In the genomic region with DNA sequence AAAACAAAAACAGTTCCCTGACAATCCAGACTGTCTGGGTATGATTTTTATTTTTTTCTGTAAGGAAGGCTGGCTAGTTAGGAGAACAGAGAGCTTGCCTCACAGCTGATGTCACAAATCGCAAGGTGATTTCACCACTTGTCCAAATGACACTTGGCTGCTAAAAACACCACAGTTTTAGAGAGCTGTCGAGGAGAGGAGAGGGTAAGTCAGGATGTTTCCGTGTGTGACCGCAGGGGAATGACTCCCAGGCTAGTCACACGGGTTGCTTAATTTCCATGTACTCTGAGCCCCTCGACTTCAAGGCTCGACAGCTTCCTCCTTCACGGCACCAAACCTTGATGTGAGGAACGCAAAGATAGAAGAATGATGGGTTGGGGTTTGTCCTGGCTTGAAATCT, we compare ENCODE assay signal across 15 mouse cellular contexts. TPM values are rescaled to one million over a fixed set of nuclear protein-coding genes. Genes with fewer than 3 reads are reported as not detected.
DNase-seq lines count a peak whose midpoint lies in the region; ATAC-seq lines count a peak whose summit lies in the region.
"Had no signal": no experiment of that assay in that cellular context is flagged by ENCODE, and none has a peak within 500 bp of the region (broad histone marks: within the 10 kb centered on the region; RNA-seq: fewer than 3 reads in every experiment).

No protein-coding gene starts in this region.

- H3K36me3 ChIP-seq in hindbrain, embryonic 12.5 days, result 0 out of 2 replicates have a peak, but pooled peaks cover 6% of the 10 kb centered on the region
- no peaks in the 10 kb centered on the region for H3K36me3 ChIP-seq in hindbrain, embryonic 11.5 days (ENCODE audit: control insufficient read depth, insufficient read depth, low read length)
- no peaks in the 10 kb centered on the region for H3K36me3 ChIP-seq in embryonic facial prominence, embryonic 13.5 days

- no peak overlapping the region for H3K4me3 ChIP-seq in hindbrain, embryonic 12.5 days
- H3K4me3 ChIP-seq in hindbrain, embryonic 11.5 days (ENCODE audit: low read depth, low read length), result no peak overlapping the region
- H3K4me3 ChIP-seq in embryonic facial prominence, embryonic 13.5 days, result no peak overlapping the region

- H3K4me2 ChIP-seq in hindbrain, embryonic 12.5 days (replicated peaks), result no peak overlapping the region
- no peak overlapping the region for H3K4me2 ChIP-seq in hindbrain, embryonic 11.5 days (replicated peaks; ENCODE audit: low read depth, low read length)
- peak overlapping the region; percentile 21; the same call in 1 of the 2 replicates for H3K4me2 ChIP-seq in embryonic facial prominence, embryonic 13.5 days

- H3K9me3 ChIP-seq in hindbrain, embryonic 12.5 days (replicated peaks), result no peaks in the 10 kb centered on the region
- H3K9me3 ChIP-seq in hindbrain, embryonic 11.5 days (ENCODE audit: control insufficient read depth, low read length), result no peaks in the 10 kb centered on the region
- H3K9me3 ChIP-seq in embryonic facial prominence, embryonic 13.5 days, result no peaks in the 10 kb centered on the region

- no peak overlapping the region for H3K9ac ChIP-seq in hindbrain, embryonic 12.5 days
- no peak overlapping the region for H3K9ac ChIP-seq in hindbrain, embryonic 11.5 days (ENCODE audit: low read depth, low read length)
- H3K9ac ChIP-seq in embryonic facial prominence, embryonic 13.5 days, result peak overlapping the region; percentile 52; the same call in 1 of the 2 replicates

- no peak for DNase-seq in hindbrain, embryonic 11.5 days (ENCODE audit: low spot score)
- peak; percentile 56 for DNase-seq in NIH3T3 (ENCODE audit: low read depth)
- peak; percentile 32 for DNase-seq in lung, postnatal 36 days
- DNase-seq in kidney, adult 8-10 months, result no peak
- no peak for DNase-seq in cerebellum, adult 9-11 months
- no peak for DNase-seq in thymus, postnatal 0 days (ENCODE audit: low spot score)
- DNase-seq: cerebellum, postnatal 36 days; retina, postnatal 1 day; thymus, postnatal 36 days had no signal

- 80% methylated on average over 9 of the region's 9 CpGs for WGBS in hindbrain, embryonic 12.5 days
- WGBS in hindbrain, embryonic 11.5 days, result 84% methylated on average over 9 of the region's 9 CpGs
- WGBS in embryonic facial prominence, embryonic 13.5 days, result 59% methylated on average over 9 of the region's 9 CpGs

- H3K27ac ChIP-seq in hindbrain, embryonic 12.5 days, result peak overlapping the region; percentile 45; the same call in 1 of the 2 replicates
- no peak overlapping the region for H3K27ac ChIP-seq in hindbrain, embryonic 11.5 days (ENCODE audit: low read depth, low read length)
- H3K27ac ChIP-seq in embryonic facial prominence, embryonic 13.5 days, result peak overlapping the region; percentile 100

- no peak for ATAC-seq in hindbrain, embryonic 12.5 days (ENCODE audit: low FRiP score)
- no peak for ATAC-seq in hindbrain, embryonic 11.5 days (ENCODE audit: low FRiP score)
- ATAC-seq in embryonic facial prominence, embryonic 13.5 days (ENCODE audit: insufficient number of reproducible peaks, insufficient read depth, low FRiP score, low TSS enrichment, low read depth), result no peak
- ATAC-seq: forebrain, embryonic 14.5 days; inflammation-experienced regulatory T-cells, adult 6 months had no signal

- H3K27me3 ChIP-seq in hindbrain, embryonic 12.5 days, result no peaks in the 10 kb centered on the region
- no peaks in the 10 kb centered on the region for H3K27me3 ChIP-seq in hindbrain, embryonic 11.5 days (ENCODE audit: control insufficient read depth, insufficient read depth, low read length)
- H3K27me3 ChIP-seq in embryonic facial prominence, embryonic 13.5 days, result no peaks in the 10 kb centered on the region

- peaks cover 29% of the 10 kb centered on the region for H3K4me1 ChIP-seq in hindbrain, embryonic 12.5 days
- H3K4me1 ChIP-seq in hindbrain, embryonic 11.5 days (replicated peaks; ENCODE audit: control insufficient read depth, insufficient read depth, low read length), result peaks cover 5% of the 10 kb centered on the region
- H3K4me1 ChIP-seq in embryonic facial prominence, embryonic 13.5 days, result peaks cover 81% of the 10 kb centered on the region

RNA-seq across cellular contexts. Expression of a gene that starts 26.7 kb away (rescaled TPM):
- polyA plus RNA-seq in hindbrain, embryonic 12.5 days (2016; fragmentation: Nextera tagmentation; extraction: Ambion mirVana), result not detected in 2 replicates
- not detected in 2 replicates for polyA plus RNA-seq in hindbrain, embryonic 11.5 days (2014; fragmentation: Nextera tagmentation; extraction: Ambion mirVana)
- polyA plus RNA-seq in embryonic facial prominence, embryonic 13.5 days (2015; fragmentation: Nextera tagmentation; extraction: Ambion mirVana), result not detected in 2 replicates
- polyA plus RNA-seq in thymus, postnatal 0 days (2015; fragmentation: Nextera tagmentation; extraction: Ambion mirVana), result 0.13 and 0.40 TPM in 2 replicates
- polyA plus RNA-seq: brain, embryonic 14.5 days; gonadal fat pad, adult 2 months; inflammation-experienced regulatory T-cells, adult 6 months had no signal

RNA-seq across cellular contexts. Expression of a gene that starts 37.1 kb away (rescaled TPM):
- polyA plus RNA-seq in hindbrain, embryonic 12.5 days (2016; fragmentation: Nextera tagmentation; extraction: Ambion mirVana), result 35.4 and 36.6 TPM in 2 replicates
- 33.3 and 38.6 TPM in 2 replicates for polyA plus RNA-seq in hindbrain, embryonic 11.5 days (2014; fragmentation: Nextera tagmentation; extraction: Ambion mirVana)
- 50.4 and 51.4 TPM in 2 replicates for polyA plus RNA-seq in embryonic facial prominence, embryonic 13.5 days (2015; fragmentation: Nextera tagmentation; extraction: Ambion mirVana)
- 27.7 and 29.6 TPM in 2 replicates for polyA plus RNA-seq in thymus, postnatal 0 days (2015; fragmentation: Nextera tagmentation; extraction: Ambion mirVana)

Comparison
In these comparisons a context has a peak if more than half of its experiments do, and no peak if none do; other contexts are left out.
1. DNase-seq: peak in NIH3T3 (single experiment) and lung, postnatal 36 days (single experiment); none in hindbrain, embryonic 11.5 days (single experiment), kidney, adult 8-10 months (0 of 2), cerebellum, adult 9-11 months (single experiment) and thymus, postnatal 0 days (single experiment).